Mouse (Mus musculus) liver, postnatal 0 days (tissue): ENCODE results near the gene Tbc1d22a.

Source experiments
- CTCF ChIP-seq: sonication (generic); IDR thresholded peaks from 2 replicates; pipeline ENCODE4 v1.5.1; 2016; ENCODE audit warnings: antibody characterized with exemption, low read depth
- EP300 ChIP-seq: IDR thresholded peaks from 2 replicates; pipeline ENCODE4 v1.6.1; 2016; ENCODE audit warnings: antibody characterized with exemption, low read depth, mild to moderate bottlenecking

- TF ChIP-seq CTCF, result no peak
- no peak for TF ChIP-seq EP300
Measured at GRCm38 (mm10) chr15:86264803-86265202, 50.5 kb downstream of the Tbc1d22a start.
